8 mouse cellular contexts compared by ENCODE assay signal in the genomic region with DNA sequence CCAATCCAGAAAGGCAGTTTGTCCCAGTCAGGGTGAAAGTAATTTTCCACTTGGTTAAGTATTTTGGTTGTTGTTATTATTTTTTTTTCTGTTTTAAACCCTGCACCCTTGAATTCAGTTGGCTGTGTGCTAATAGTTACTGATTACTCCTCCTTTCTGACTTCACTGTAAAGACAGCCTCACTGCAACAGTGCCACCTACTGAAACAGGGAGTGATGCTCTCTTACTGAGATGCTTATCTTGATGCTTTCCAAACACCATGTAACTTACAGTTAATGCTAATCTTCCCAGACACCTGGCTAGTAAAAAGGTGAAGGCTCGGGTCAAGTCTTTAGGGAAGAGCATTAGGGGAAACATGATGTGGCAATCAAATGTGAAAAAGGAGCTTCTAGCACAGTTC.
DNase-seq lines count a peak whose midpoint lies in the region; ATAC-seq and TF ChIP-seq lines count a peak whose summit lies in the region.

No protein-coding gene starts in this region.

- no peak overlapping the region for H3K27ac ChIP-seq in heart, adult 2 months

- peak; percentile 47 for TF ChIP-seq CTCF in heart, adult 2 months (IDR thresholded peaks at IDR 0.05)

- no peak for TF ChIP-seq EP300 in heart, adult 2 months (IDR thresholded peaks at IDR 0.05; ENCODE audit: insufficient read depth, low read depth, low read length)

- H3K4me1 ChIP-seq in heart, adult 2 months (ENCODE audit: control insufficient read depth, insufficient read depth, low read length), result no peaks in the 10 kb centered on the region

- no peaks in the 10 kb centered on the region for H3K27me3 ChIP-seq in heart, adult 2 months (ENCODE audit: control insufficient read depth, insufficient read depth, low read length)

- H3K9ac ChIP-seq in heart, adult 2 months (ENCODE audit: low read depth, low read length), result no peak overlapping the region

- H3K36me3 ChIP-seq in heart, adult 2 months (ENCODE audit: control insufficient read depth, insufficient read depth, low read length), result no peaks in the 10 kb centered on the region

- DNase-seq in heart, adult 2 months, result no peak
- DNase-seq in heart, postnatal 14 days, result no peak
- DNase-seq in 3T3-L1 (ENCODE audit: low read depth, low spot score) (peak; percentile 53), adipocyte (ENCODE audit: low spot score) (peak; percentile 5)
- peak; percentile 34 for DNase-seq in layer of hippocampus, adult 9-11 months
- DNase-seq in thymus, postnatal 14 days, result no peak
- DNase-seq in thymus, postnatal 0 days (ENCODE audit: low spot score), result no peak

- WGBS in heart, adult 2 months, result 19% methylated on average over 1 of the region's 1 CpGs

- H3K4me3 ChIP-seq in heart, adult 2 months, result no peak overlapping the region

- TF ChIP-seq POLR2A in heart, adult 2 months (IDR thresholded peaks at IDR 0.05; ENCODE audit: insufficient read depth, low read depth, low read length), result no peak

- intact Hi-C loops in heart, adult 2 months (cut with DNase I), result loop anchor here (10.0 kb wide), 1 partner anchor 222 kb away; no protein-coding TSS in a partner anchor
- intact Hi-C loops in heart, postnatal 14 days (cut with DNase I), result loop anchor here (10.0 kb wide), 1 partner anchor 222 kb away; no protein-coding TSS in a partner anchor

- no peaks in the 10 kb centered on the region for H3K79me2 ChIP-seq in heart, adult 2 months (replicated peaks; ENCODE audit: control insufficient read depth, insufficient read depth, low read length)

- ATAC-seq in inflammation-experienced regulatory T-cells, adult 6 months, result no peak

Comparison
In these comparisons a context has a peak if more than half of its experiments do, and no peak if none do; other contexts are left out.
1. DNase-seq: peak in 3T3-L1 (single experiment), adipocyte (single experiment) and layer of hippocampus, adult 9-11 months (single experiment); none in heart, adult 2 months (0 of 2), heart, postnatal 14 days (0 of 2), thymus, postnatal 14 days (single experiment) and thymus, postnatal 0 days (single experiment).